Mouse (Mus musculus) heart, embryonic 10.5 days (tissue): ENCODE measurements around the gene Trp53i13. TPM values are rescaled to one million over a fixed set of nuclear protein-coding genes. Genes with fewer than 3 reads are reported as not detected.

ENCODE experiments used
- DNase-seq: peaks from one replicate; pipeline ENCODE4 v3.0.0-alpha.2; 2017; ENCODE audit warnings: low spot score
- H3K27ac ChIP-seq: fragments of 300-500 bp; sonication (generic); 2 replicates; pipeline ENCODE4 v1.5.1; 2016; ENCODE audit warnings: mild to moderate bottlenecking
- H3K27me3 ChIP-seq: fragments of 300-500 bp; sonication (generic); 2 replicates; pipeline ENCODE4 v1.6.1; 2016; ENCODE audit warnings: mild to moderate bottlenecking; ENCODE audit not compliant: poor library complexity, insufficient read depth, severe bottlenecking
- H3K36me3 ChIP-seq: fragments of 300-500 bp; sonication (generic); 2 replicates; pipeline ENCODE4 v1.6.1; 2016; ENCODE audit warnings: mild to moderate bottlenecking, moderate library complexity
- H3K4me1 ChIP-seq: fragments of 300-500 bp; sonication (generic); 2 replicates; pipeline ENCODE4 v1.6.1; 2016; ENCODE audit warnings: mild to moderate bottlenecking
- H3K4me3 ChIP-seq: fragments of 300-500 bp; sonication (generic); 2 replicates; pipeline ENCODE4 v1.5.1; 2016; ENCODE audit warnings: mild to moderate bottlenecking, moderate library complexity
- H3K9me3 ChIP-seq: fragments of 300-500 bp; sonication (generic); 2 replicates; pipeline ENCODE4 v1.6.1; 2016; ENCODE audit warnings: mild to moderate bottlenecking, moderate library complexity
- WGBS: fragments of 180-500 bp; shearing (Covaris S2); methylation state at CpG from one replicate; pipeline ENCODE4 v1.1.7; 2016; 5-methylcytosine and 5-hydroxymethylcytosine counted together
- polyA plus RNA-seq: library from polyadenylated mRNA; unstranded; fragments of >200 nt; fragmentation: Nextera tagmentation; extraction: Ambion mirVana; gene quantifications from 2 replicates; pipeline ENCODE4 v1.2.1, GENCODE M21; 2016

The Trp53i13 gene
- polyA plus RNA-seq, 1 experiment from 2014 or later, result 30.2 TPM

GRCm38 (mm10) chr11:77503511-77503910 is 12.3 kb downstream of the Trp53i13 start:
- Histone ChIP-seq H3K4me1 (peaks cover 33% of the 10 kb centered on the region), H3K27ac (no peak overlapping the region), H3K9me3 (no peaks in the 10 kb centered on the region), H3K4me3 (no peak overlapping the region), H3K36me3 (peaks cover 95% of the 10 kb centered on the region), H3K27me3 (no peaks in the 10 kb centered on the region)
- DNase-seq, result no peak
- WGBS, result 65% methylated on average over 3 of the region's 3 CpGs

GRCm38 (mm10) chr11:77502481-77502880 is 13.3 kb downstream of the Trp53i13 start:
- H3K36me3 ChIP-seq, result peaks cover 86% of the 10 kb centered on the region
- 85% methylated on average over 6 of the region's 6 CpGs for WGBS
- DNase-seq, result no peak
- H3K4me1 ChIP-seq, result peaks cover 38% of the 10 kb centered on the region
- H3K9me3 ChIP-seq, result no peaks in the 10 kb centered on the region
- H3K27ac ChIP-seq, result no peak overlapping the region
- no peaks in the 10 kb centered on the region for H3K27me3 ChIP-seq
- no peak overlapping the region for H3K4me3 ChIP-seq

- H3K27ac ChIP-seq, result no peak overlapping the region
- no peaks in the 10 kb centered on the region for H3K27me3 ChIP-seq
- no peak for DNase-seq
- H3K36me3 ChIP-seq, result peaks cover 81% of the 10 kb centered on the region
- no peaks in the 10 kb centered on the region for H3K9me3 ChIP-seq
- 94% methylated on average over 4 of the region's 4 CpGs for WGBS
- no peak overlapping the region for H3K4me3 ChIP-seq
- H3K4me1 ChIP-seq, result peaks cover 43% of the 10 kb centered on the region
These were observed 13.8 kb downstream of the Trp53i13 start for GRCm38 (mm10) chr11:77501971-77502370.

GRCm38 (mm10) chr11:77501392-77501791 is 14.4 kb downstream of the Trp53i13 start:
- no peaks in the 10 kb centered on the region for H3K9me3 ChIP-seq
- H3K36me3 ChIP-seq, result peaks cover 75% of the 10 kb centered on the region
- no peaks in the 10 kb centered on the region for H3K27me3 ChIP-seq
- H3K27ac ChIP-seq, result no peak overlapping the region
- peaks cover 47% of the 10 kb centered on the region for H3K4me1 ChIP-seq
- no peak overlapping the region for H3K4me3 ChIP-seq
- DNase-seq, result no peak
- WGBS, result 34% methylated on average over 5 of the region's 5 CpGs

GRCm38 (mm10) chr11:77500361-77501325 is 15.1 kb downstream of the Trp53i13 start:
- 88% methylated on average over 17 of the region's 17 CpGs for WGBS
- Histone ChIP-seq H3K4me3 (no peak overlapping the region), H3K27me3 (no peaks in the 10 kb centered on the region), H3K9me3 (no peaks in the 10 kb centered on the region), H3K4me1 (peaks cover 54% of the 10 kb centered on the region), H3K36me3 (peaks cover 67% of the 10 kb centered on the region), H3K27ac (no peak overlapping the region)
- DNase-seq, result no peak

GRCm38 (mm10) chr11:77499354-77499753 is 16.4 kb downstream of the Trp53i13 start:
- no peak for DNase-seq
- WGBS, result 90% methylated on average over 7 of the region's 7 CpGs
- Histone ChIP-seq H3K36me3 (peaks cover 55% of the 10 kb centered on the region), H3K9me3 (no peaks in the 10 kb centered on the region), H3K27me3 (no peaks in the 10 kb centered on the region), H3K4me3 (no peak overlapping the region), H3K27ac (no peak overlapping the region), H3K4me1 (peaks cover 67% of the 10 kb centered on the region)

- WGBS, result 73% methylated on average over 12 of the region's 12 CpGs
- Histone ChIP-seq H3K4me3 (peak overlapping the region; percentile 37), H3K27me3 (no peaks in the 10 kb centered on the region), H3K4me1 (peaks cover 73% of the 10 kb centered on the region), H3K9me3 (no peaks in the 10 kb centered on the region), H3K27ac (peak overlapping the region; percentile 88), H3K36me3 (peaks cover 46% of the 10 kb centered on the region)
- no peak for DNase-seq
These were observed 17.3 kb downstream of the Trp53i13 start for GRCm38 (mm10) chr11:77498261-77499139.

- Histone ChIP-seq H3K4me1 (peaks cover 70% of the 10 kb centered on the region), H3K27me3 (no peaks in the 10 kb centered on the region), H3K4me3 (peak overlapping the region; percentile 37), H3K36me3 (peaks cover 40% of the 10 kb centered on the region), H3K27ac (peak overlapping the region; percentile 88), H3K9me3 (no peaks in the 10 kb centered on the region)
- no peak for DNase-seq
- 32% methylated on average over 4 of the region's 4 CpGs for WGBS
These were observed 17.9 kb downstream of the Trp53i13 start for GRCm38 (mm10) chr11:77497851-77498250.

- Histone ChIP-seq H3K27ac (peak overlapping the region; percentile 88), H3K36me3 (peaks cover 35% of the 10 kb centered on the region), H3K4me1 (peaks cover 72% of the 10 kb centered on the region), H3K4me3 (peak overlapping the region; percentile 37), H3K9me3 (no peaks in the 10 kb centered on the region), H3K27me3 (no peaks in the 10 kb centered on the region)
- peak; percentile 89 for DNase-seq
- WGBS, result 20% methylated on average over 6 of the region's 6 CpGs
These were observed 18.4 kb downstream of the Trp53i13 start for GRCm38 (mm10) chr11:77497341-77497756.

- H3K4me1 ChIP-seq, result peaks cover 81% of the 10 kb centered on the region
- H3K9me3 ChIP-seq, result no peaks in the 10 kb centered on the region
- no peaks in the 10 kb centered on the region for H3K27me3 ChIP-seq
- H3K4me3 ChIP-seq, result no peak overlapping the region
- DNase-seq, result no peak
- peaks cover 17% of the 10 kb centered on the region for H3K36me3 ChIP-seq
- peak overlapping the region; percentile 97; the same call in 1 of the 2 replicates for H3K27ac ChIP-seq
These were observed 20.3 kb downstream of the Trp53i13 start for GRCm38 (mm10) chr11:77495507-77495906.

GRCm38 (mm10) chr11:77494782-77495181 is 21.0 kb downstream of the Trp53i13 start:
- H3K4me3 ChIP-seq, result peak overlapping the region; percentile 99
- H3K27ac ChIP-seq, result peak overlapping the region; percentile 97; the same call in 1 of the 2 replicates
- H3K4me1 ChIP-seq, result peaks cover 83% of the 10 kb centered on the region
- 0 out of 2 replicates have a peak, but pooled peaks cover 4% of the 10 kb centered on the region for H3K27me3 ChIP-seq
- H3K9me3 ChIP-seq, result no peaks in the 10 kb centered on the region
- H3K36me3 ChIP-seq, result peaks cover 10% of the 10 kb centered on the region
- no peak for DNase-seq
- WGBS, result 76% methylated on average over 6 of the region's 6 CpGs

- H3K4me3 ChIP-seq, result peak overlapping the region; percentile 99
- H3K9me3 ChIP-seq, result no peaks in the 10 kb centered on the region
- 30% methylated on average over 4 of the region's 4 CpGs for WGBS
- H3K36me3 ChIP-seq, result peaks cover 5% of the 10 kb centered on the region
- H3K4me1 ChIP-seq, result peaks cover 84% of the 10 kb centered on the region
- H3K27ac ChIP-seq, result peak overlapping the region; percentile 97
- H3K27me3 ChIP-seq, result 0 out of 2 replicates have a peak, but pooled peaks cover 4% of the 10 kb centered on the region
- DNase-seq, result no peak
These were observed 21.5 kb downstream of the Trp53i13 start for GRCm38 (mm10) chr11:77494344-77494676.
